Mouse (Mus musculus) bone marrow macrophage, adult 2 months (primary cell): ENCODE data around the gene St8sia1.

Experiments
- CTCF ChIP-seq: IDR thresholded peaks from 2 replicates; pipeline ENCODE4 v1.5.1; 2012; ENCODE audit warnings: low read depth, mild to moderate bottlenecking, low read length, moderate library complexity
- POLR2A ChIP-seq: IDR thresholded peaks from 2 replicates; pipeline ENCODE4 v1.6.1; 2012; ENCODE audit warnings: mild to moderate bottlenecking, low read depth, low read length, borderline replicate concordance

- no peak for TF ChIP-seq CTCF
- TF ChIP-seq POLR2A: no peak
These were observed 15.7 kb upstream of the St8sia1 start for GRCm38 (mm10) chr6:142979665-142980660.
